Mouse (Mus musculus) intestine, embryonic 16.5 days (tissue): Measurements from ENCODE around the gene Tet3. TPM values are rescaled to one million over a fixed set of nuclear protein-coding genes. Genes with fewer than 3 reads are reported as not detected.

Source experiments
- ATAC-seq: fragments of 200-750 bp; cut with Nextera tagmentation; 2 replicates; pipeline ENCODE4 v1.8.0; 2017; ENCODE audit warnings: moderate TSS enrichment, moderate library complexity
- H3K27ac ChIP-seq: fragments of 300-500 bp; sonication (generic); 2 replicates; pipeline ENCODE4 v1.5.1; 2014; ENCODE audit warnings: mild to moderate bottlenecking, low read length
- H3K27me3 ChIP-seq: fragments of 300-500 bp; sonication (generic); replicated peaks from 2 replicates; pipeline ENCODE4 v1.6.1; 2014; ENCODE audit warnings: low read length, control low read depth, mixed read lengths; ENCODE audit not compliant: control insufficient read depth, insufficient read depth
- H3K36me3 ChIP-seq: fragments of 300-500 bp; sonication (generic); 2 replicates; pipeline ENCODE4 v1.6.1; 2014; ENCODE audit warnings: low read length, control low read depth; ENCODE audit not compliant: control insufficient read depth, insufficient read depth
- H3K4me1 ChIP-seq: fragments of 300-500 bp; sonication (generic); 2 replicates; pipeline ENCODE4 v1.6.1; 2014; ENCODE audit warnings: low read length, control low read depth, mixed read lengths; ENCODE audit not compliant: control insufficient read depth, insufficient read depth
- H3K4me2 ChIP-seq: fragments of 300-500 bp; sonication (generic); 2 replicates; pipeline ENCODE4 v1.6.1; 2014; ENCODE audit warnings: low read depth, low read length, control low read depth
- H3K4me3 ChIP-seq: fragments of 300-500 bp; sonication (generic); 2 replicates; pipeline ENCODE4 v1.5.1; 2014; ENCODE audit warnings: mild to moderate bottlenecking, low read length
- H3K9ac ChIP-seq: fragments of 300-500 bp; sonication (generic); 2 replicates; pipeline ENCODE4 v1.6.1; 2014; ENCODE audit warnings: low read depth, low read length
- H3K9me3 ChIP-seq: fragments of 300-500 bp; sonication (generic); 2 replicates; pipeline ENCODE4 v1.6.1; 2016; ENCODE audit warnings: low read length, control low read depth; ENCODE audit not compliant: control insufficient read depth
- WGBS: fragments of 180-500 bp; shearing (Covaris S2); extraction: QIAGEN DNeasy Blood & Tissue Kit; methylation state at CpG from one replicate; pipeline ENCODE4 v1.1.7; 2014; 5-methylcytosine and 5-hydroxymethylcytosine counted together
- polyA plus RNA-seq: library from polyadenylated mRNA; unstranded; fragments of >200 nt; fragmentation: Nextera tagmentation; extraction: Ambion mirVana; gene quantifications from 2 replicates; pipeline ENCODE4 v1.2.1, GENCODE M21; 2015

Tet3 gene
- polyA plus RNA-seq, 1 experiment from 2014 or later: 40.1 TPM

- Histone ChIP-seq H3K9me3 (no peaks in the 10 kb centered on the region), H3K36me3 (peaks cover 52% of the 10 kb centered on the region), H3K27me3 (no peaks in the 10 kb centered on the region), H3K4me3 (no peak overlapping the region), H3K4me2 (no peak overlapping the region), H3K4me1 (no peaks in the 10 kb centered on the region), H3K9ac (no peak overlapping the region), H3K27ac (no peak overlapping the region)
- no peak for ATAC-seq
- 82% methylated on average over 9 of the region's 9 CpGs for WGBS
These were observed 85.1 kb downstream of the Tet3 start for GRCm38 (mm10) chr6:83373704-83374300.

GRCm38 (mm10) chr6:83371350-83371749 lies 87.5 kb downstream of the Tet3 start:
- no peak for ATAC-seq
- no peaks in the 10 kb centered on the region for H3K9me3 ChIP-seq
- H3K4me3 ChIP-seq: no peak overlapping the region
- no peaks in the 10 kb centered on the region for H3K27me3 ChIP-seq
- no peak overlapping the region for H3K9ac ChIP-seq
- H3K36me3 ChIP-seq: peaks cover 54% of the 10 kb centered on the region
- no peak overlapping the region for H3K27ac ChIP-seq
- WGBS: 91% methylated on average over 3 of the region's 3 CpGs
- no peak overlapping the region for H3K4me2 ChIP-seq
- H3K4me1 ChIP-seq: no peaks in the 10 kb centered on the region

- Histone ChIP-seq H3K4me3 (no peak overlapping the region), H3K27me3 (no peaks in the 10 kb centered on the region), H3K4me2 (no peak overlapping the region), H3K36me3 (peaks cover 48% of the 10 kb centered on the region), H3K9me3 (no peaks in the 10 kb centered on the region), H3K4me1 (no peaks in the 10 kb centered on the region), H3K9ac (no peak overlapping the region), H3K27ac (no peak overlapping the region)
- no peak for ATAC-seq
- WGBS: 76% methylated on average over 21 of the region's 21 CpGs
These were observed 88.4 kb downstream of the Tet3 start for GRCm38 (mm10) chr6:83370316-83370965.

GRCm38 (mm10) chr6:83363075-83363474 lies 95.8 kb downstream of the Tet3 start:
- Histone ChIP-seq H3K9me3 (no peaks in the 10 kb centered on the region), H3K27me3 (no peaks in the 10 kb centered on the region), H3K4me2 (no peak overlapping the region), H3K4me1 (no peaks in the 10 kb centered on the region), H3K4me3 (no peak overlapping the region), H3K9ac (no peak overlapping the region), H3K36me3 (peaks cover 10% of the 10 kb centered on the region), H3K27ac (no peak overlapping the region)
- no peak for ATAC-seq
- WGBS: 85% methylated on average over 12 of the region's 12 CpGs

- no peaks in the 10 kb centered on the region for H3K4me1 ChIP-seq
- peaks cover 6% of the 10 kb centered on the region for H3K36me3 ChIP-seq
These were observed 97.2 kb downstream of the Tet3 start for GRCm38 (mm10) chr6:83361523-83362248.

GRCm38 (mm10) chr6:83357436-83357835 lies 101.4 kb downstream of the Tet3 start:
- Histone ChIP-seq H3K27ac (no peak overlapping the region), H3K36me3 (peaks cover 6% of the 10 kb centered on the region), H3K9me3 (no peaks in the 10 kb centered on the region), H3K9ac (no peak overlapping the region), H3K4me1 (peaks cover 7% of the 10 kb centered on the region; the same call in 1 of the 2 replicates), H3K4me2 (no peak overlapping the region), H3K4me3 (no peak overlapping the region), H3K27me3 (no peaks in the 10 kb centered on the region)
- no peak for ATAC-seq
- 89% methylated on average over 10 of the region's 10 CpGs for WGBS

More at GRCm38 (mm10) chr6:83361523-83362248, 97.2 kb downstream of the Tet3 start:
- WGBS: 88% methylated on average over 11 of the region's 11 CpGs
- H3K4me3 ChIP-seq: no peak overlapping the region
- H3K27ac ChIP-seq: no peak overlapping the region
- H3K9me3 ChIP-seq: no peaks in the 10 kb centered on the region
- H3K27me3 ChIP-seq: no peaks in the 10 kb centered on the region
- H3K9ac ChIP-seq: no peak overlapping the region
- no peak for ATAC-seq
- no peak overlapping the region for H3K4me2 ChIP-seq

- peaks cover 3% of the 10 kb centered on the region for H3K36me3 ChIP-seq
- no peak overlapping the region for H3K27ac ChIP-seq
- no peak overlapping the region for H3K4me3 ChIP-seq
- no peak overlapping the region for H3K9ac ChIP-seq
- no peaks in the 10 kb centered on the region for H3K27me3 ChIP-seq
- no peaks in the 10 kb centered on the region for H3K9me3 ChIP-seq
- H3K4me2 ChIP-seq: no peak overlapping the region
- 23% methylated on average over 7 of the region's 7 CpGs for WGBS
- H3K4me1 ChIP-seq: peaks cover 12% of the 10 kb centered on the region; the same call in 1 of the 2 replicates
- ATAC-seq: peak; percentile 47
These were observed 102.2 kb downstream of the Tet3 start for GRCm38 (mm10) chr6:83356569-83357138.

- Histone ChIP-seq H3K4me1 (peaks cover 19% of the 10 kb centered on the region), H3K27me3 (no peaks in the 10 kb centered on the region), H3K4me2 (peak overlapping the region; percentile 24; the same call in 1 of the 2 replicates), H3K9me3 (no peaks in the 10 kb centered on the region), H3K9ac (0 out of 2 replicates have a peak overlapping the region, but pooled peaks have one; percentile 26), H3K27ac (peak overlapping the region; percentile 79), H3K4me3 (no peak overlapping the region), H3K36me3 (peaks cover 3% of the 10 kb centered on the region)
- WGBS: 74% methylated on average over 9 of the region's 9 CpGs
- ATAC-seq: peak; percentile 69
These were observed 103.8 kb downstream of the Tet3 start for GRCm38 (mm10) chr6:83354856-83355781.
